Mouse (Mus musculus): Measurements from ENCODE around the gene Dnmt1. TPM values are rescaled to one million over a fixed set of nuclear protein-coding genes. Genes with fewer than 3 reads are reported as not detected.

Gene Dnmt1
- polyA plus RNA-seq, 2 experiments, result 43.1 to 55.9 TPM

GRCm38 (mm10) chr9:20966008-20966407 lies 6.3 kb upstream of the Dnmt1 start:
- DNase-seq (ENCODE audit: low read depth in 3 of 3, low spot score in 3 of 3), result no peak
- WGBS (ENCODE audit: insufficient replicate concordance), result 39% methylated on average over 3 of the region's 3 CpGs
- Histone ChIP-seq H3K4me2 (ENCODE audit: low read depth) (no peak overlapping the region), H3K4me1 (replicated peaks; ENCODE audit: control insufficient read depth in 2 of 2, insufficient read depth in 2 of 2, low read length in 1 of 2) (peaks cover 3 to 14% of the 10 kb centered on the region in 2 experiments), H3K27ac (no peak overlapping the region), H3K9ac (replicated peaks) (no peak overlapping the region), H3K9me3 (ENCODE audit: control insufficient read depth, low read length) (no peaks in the 10 kb centered on the region), H3K36me3 (replicated peaks; ENCODE audit: control insufficient read depth, insufficient read depth, low read depth) (no peaks in the 10 kb centered on the region), H3K4me3 (ENCODE audit: insufficient read depth in 1 of 2, low read depth in 2 of 2, low read length in 2 of 2) (no peak overlapping the region), H3K27me3 (ENCODE audit: control insufficient read depth, insufficient read depth, low read length) (no peaks in the 10 kb centered on the region)
- peak; percentile 40; the same call in 1 of the 2 replicates for ATAC-seq (ENCODE audit: insufficient read depth)
- no peak for TF ChIP-seq EP300 (IDR thresholded peaks at IDR 0.05; ENCODE audit: low read depth)
- no peak for TF ChIP-seq CTCF (IDR thresholded peaks at IDR 0.05; ENCODE audit: low read depth)

- no peak overlapping the region for H3K27ac ChIP-seq
- DNase-seq (ENCODE audit: low read depth in 3 of 3, low spot score in 3 of 3), result no peak
- 60% methylated on average over 4 of the region's 4 CpGs for WGBS (ENCODE audit: insufficient replicate concordance)
Observed at GRCm38 (mm10) chr9:20965606-20966005, 5.9 kb upstream of the Dnmt1 start.

GRCm38 (mm10) chr9:20961557-20961956 lies 1.9 kb upstream of the Dnmt1 start:
- no peaks in the 10 kb centered on the region for H3K9me3 ChIP-seq (ENCODE audit: control insufficient read depth, low read length)
- no peak overlapping the region for H3K4me2 ChIP-seq (ENCODE audit: low read depth)
- TF ChIP-seq EP300 (IDR thresholded peaks at IDR 0.05; ENCODE audit: low read depth) (no peak), CTCF (IDR thresholded peaks at IDR 0.05; ENCODE audit: low read depth) (no peak)
- H3K4me3 ChIP-seq (ENCODE audit: insufficient read depth in 1 of 2, low read depth in 2 of 2, low read length in 2 of 2), result no peak overlapping the region
- H3K27me3 ChIP-seq (ENCODE audit: control insufficient read depth, insufficient read depth, low read length), result no peaks in the 10 kb centered on the region
- H3K36me3 ChIP-seq (replicated peaks; ENCODE audit: control insufficient read depth, insufficient read depth, low read depth), result no peaks in the 10 kb centered on the region
- 30% methylated on average over 9 of the region's 9 CpGs for WGBS (ENCODE audit: insufficient replicate concordance)
- no peak overlapping the region for H3K27ac ChIP-seq
- no peak for DNase-seq (ENCODE audit: low read depth in 3 of 3, low spot score in 3 of 3)
- peaks cover 3 to 13% of the 10 kb centered on the region in 2 experiments for H3K4me1 ChIP-seq (replicated peaks; ENCODE audit: control insufficient read depth in 2 of 2, insufficient read depth in 2 of 2, low read length in 1 of 2)
- H3K9ac ChIP-seq (replicated peaks), result no peak overlapping the region
- ATAC-seq (ENCODE audit: insufficient read depth), result no peak

More at GRCm38 (mm10) chr9:20965606-20966005, 5.9 kb upstream of the Dnmt1 start:
- no peak for ATAC-seq (ENCODE audit: insufficient read depth)
- no peak overlapping the region for H3K9ac ChIP-seq (replicated peaks)
- no peaks in the 10 kb centered on the region for H3K36me3 ChIP-seq (replicated peaks; ENCODE audit: control insufficient read depth, insufficient read depth, low read depth)
- no peak overlapping the region for H3K4me2 ChIP-seq (ENCODE audit: low read depth)
- H3K9me3 ChIP-seq (ENCODE audit: control insufficient read depth, low read length), result no peaks in the 10 kb centered on the region
- no peak overlapping the region for H3K4me3 ChIP-seq (ENCODE audit: insufficient read depth in 1 of 2, low read depth in 2 of 2, low read length in 2 of 2)
- peaks cover 3 to 14% of the 10 kb centered on the region in 2 experiments for H3K4me1 ChIP-seq (replicated peaks; ENCODE audit: control insufficient read depth in 2 of 2, insufficient read depth in 2 of 2, low read length in 1 of 2)
- no peaks in the 10 kb centered on the region for H3K27me3 ChIP-seq (ENCODE audit: control insufficient read depth, insufficient read depth, low read length)
- TF ChIP-seq CTCF (IDR thresholded peaks at IDR 0.05; ENCODE audit: low read depth) (no peak), EP300 (IDR thresholded peaks at IDR 0.05; ENCODE audit: low read depth) (no peak)

- Histone ChIP-seq H3K4me1 (replicated peaks; ENCODE audit: control insufficient read depth in 2 of 2, insufficient read depth in 2 of 2, low read length in 1 of 2) (peaks cover 0 to 5% of the 10 kb centered on the region in 2 experiments; a peak in 3 of 4 replicates), H3K36me3 (replicated peaks; ENCODE audit: control insufficient read depth, insufficient read depth, low read depth) (no peaks in the 10 kb centered on the region), H3K4me2 (ENCODE audit: low read depth) (no peak overlapping the region), H3K27ac (no peak overlapping the region), H3K4me3 (ENCODE audit: insufficient read depth in 1 of 2, low read depth in 2 of 2, low read length in 2 of 2) (no peak overlapping the region), H3K27me3 (ENCODE audit: control insufficient read depth, insufficient read depth, low read length) (no peaks in the 10 kb centered on the region), H3K9me3 (ENCODE audit: control insufficient read depth, low read length) (no peaks in the 10 kb centered on the region), H3K9ac (replicated peaks) (no peak overlapping the region)
- no peak for TF ChIP-seq EP300 (IDR thresholded peaks at IDR 0.05; ENCODE audit: low read depth)
- TF ChIP-seq CTCF (IDR thresholded peaks at IDR 0.05; ENCODE audit: low read depth), result no peak
- DNase-seq (ENCODE audit: low read depth in 3 of 3, low spot score in 3 of 3) (no peak), ATAC-seq (ENCODE audit: insufficient read depth) (no peak)
- 65% methylated on average over 3 of the region's 3 CpGs for WGBS (ENCODE audit: insufficient replicate concordance)
Observed at GRCm38 (mm10) chr9:20956989-20957388, 2.7 kb downstream of the Dnmt1 start.

GRCm38 (mm10) chr9:20952520-20953227 lies 7.0 kb downstream of the Dnmt1 start:
- ATAC-seq (ENCODE audit: insufficient read depth) (peak; percentile 94), DNase-seq (ENCODE audit: low read depth in 3 of 3, low spot score in 3 of 3) (peak; percentile 90 to 93 (median 91))
- peak; percentile 52; the same call in 1 of the 2 replicates for TF ChIP-seq CTCF (IDR thresholded peaks at IDR 0.05; ENCODE audit: low read depth)
- no peak for TF ChIP-seq EP300 (IDR thresholded peaks at IDR 0.05; ENCODE audit: low read depth)
- peak overlapping the region; percentile 86 to 91 for H3K4me3 ChIP-seq (ENCODE audit: insufficient read depth in 1 of 2, low read depth in 2 of 2, low read length in 2 of 2)
- peak overlapping the region; percentile 89 for H3K4me2 ChIP-seq (ENCODE audit: low read depth)
- peaks cover 4% of the 10 kb centered on the region for H3K36me3 ChIP-seq (replicated peaks; ENCODE audit: control insufficient read depth, insufficient read depth, low read depth)
- H3K9ac ChIP-seq (replicated peaks), result peak overlapping the region; percentile 95
- no peaks in the 10 kb centered on the region for H3K9me3 ChIP-seq (ENCODE audit: control insufficient read depth, low read length)
- peak overlapping the region; percentile 26 for H3K27ac ChIP-seq
- WGBS (ENCODE audit: insufficient replicate concordance), result under 1% methylated on average over 51 of the region's 51 CpGs
- no peaks in the 10 kb centered on the region for H3K27me3 ChIP-seq (ENCODE audit: control insufficient read depth, insufficient read depth, low read length)
- peaks cover 12 to 26% of the 10 kb centered on the region in 2 experiments; a peak in 3 of 4 replicates for H3K4me1 ChIP-seq (replicated peaks; ENCODE audit: control insufficient read depth in 2 of 2, insufficient read depth in 2 of 2, low read length in 1 of 2)
